Mouse (Mus musculus) adrenal gland, adult (tissue): Measurements from ENCODE around the gene Cd200r4.

Experiments
- DNase-seq, 2 experiments: peaks; one replicate each; pipeline ENCODE4 v3.0.0; 2022 to 2023; ENCODE audit warnings: low spot score in 1 of 2; ENCODE audit not compliant: inconsistent age in 2 of 2

The Cd200r4 gene

DNA sequence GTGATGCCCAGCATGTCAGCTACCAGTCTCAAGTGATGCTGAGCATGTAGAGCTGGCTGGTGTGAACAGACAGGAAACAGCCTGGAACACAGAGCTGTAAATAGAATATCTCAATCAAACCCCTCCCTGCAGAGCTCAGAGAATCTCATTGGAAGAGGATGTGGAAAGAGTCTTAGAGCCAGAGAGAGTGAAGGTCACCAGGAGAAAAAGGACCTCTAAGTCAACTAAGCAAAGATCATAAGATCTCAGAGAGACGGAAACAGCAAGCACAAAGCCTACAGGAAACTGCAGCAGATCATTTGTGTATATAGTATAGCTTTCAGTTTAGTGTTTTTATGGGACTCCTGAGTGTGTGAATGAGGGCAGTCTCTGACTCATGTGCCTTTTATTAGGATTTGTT is 63.6 kb downstream of the Cd200r4 start:
- DNase-seq = no peak

DNA sequence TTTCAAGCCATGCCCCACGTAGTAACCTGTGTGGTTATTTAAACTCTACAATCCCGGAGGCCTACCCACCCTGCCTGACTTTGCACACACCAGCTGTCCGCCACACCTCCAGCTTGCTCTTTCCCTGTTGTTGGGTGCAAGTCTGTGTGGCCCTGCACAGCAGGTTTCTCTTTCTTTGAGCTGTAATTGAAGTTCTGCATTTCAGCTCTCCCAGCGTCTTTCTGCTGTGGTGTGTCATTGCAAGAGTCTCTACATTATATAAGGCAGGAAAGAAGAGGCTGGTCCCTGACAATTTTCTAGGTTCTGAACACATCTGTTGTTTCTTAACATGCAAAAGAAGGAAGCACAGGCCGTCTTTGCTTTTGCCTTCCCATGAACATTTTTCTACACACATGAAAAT is 65.1 kb downstream of the Cd200r4 start:
- DNase-seq = no peak

DNA sequence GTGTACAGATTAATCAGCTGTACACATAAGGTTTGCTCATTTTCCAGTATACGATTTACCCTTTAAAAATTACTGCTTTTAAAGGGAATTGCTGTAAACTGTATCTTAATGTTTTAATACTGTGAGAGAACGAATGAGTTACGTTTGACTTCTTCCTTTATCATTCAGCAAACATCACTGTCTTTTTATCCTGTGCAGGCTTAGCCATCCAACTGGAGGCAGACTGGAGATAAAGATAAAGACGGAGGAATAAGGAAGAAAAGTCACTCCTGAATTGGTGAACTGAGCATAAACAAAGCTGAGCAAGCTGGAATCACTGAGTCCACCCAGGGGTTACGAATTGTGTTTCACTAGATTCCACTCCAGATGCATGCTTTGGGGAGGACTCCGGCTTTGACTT is 66.1 kb downstream of the Cd200r4 start:
- DNase-seq = no peak
